Mouse (Mus musculus) c-Kit-negative CD71-positive TER-119-positive erythroid progenitor cells, embryonic 14.5 days (primary cell): ENCODE data around the gene 4930442H23Rik.
"Not testable (repeated sequence)": the region's sequence is repeated elsewhere in the genome, so short reads cannot be mapped to it uniquely, and the experiment has no call there.

Experiments
- DNase-seq: peaks from one replicate; pipeline ENCODE4 v3.0.0-alpha.2; 2013; ENCODE audit warnings: low read depth, low spot score

The 4930442H23Rik gene

DNA sequence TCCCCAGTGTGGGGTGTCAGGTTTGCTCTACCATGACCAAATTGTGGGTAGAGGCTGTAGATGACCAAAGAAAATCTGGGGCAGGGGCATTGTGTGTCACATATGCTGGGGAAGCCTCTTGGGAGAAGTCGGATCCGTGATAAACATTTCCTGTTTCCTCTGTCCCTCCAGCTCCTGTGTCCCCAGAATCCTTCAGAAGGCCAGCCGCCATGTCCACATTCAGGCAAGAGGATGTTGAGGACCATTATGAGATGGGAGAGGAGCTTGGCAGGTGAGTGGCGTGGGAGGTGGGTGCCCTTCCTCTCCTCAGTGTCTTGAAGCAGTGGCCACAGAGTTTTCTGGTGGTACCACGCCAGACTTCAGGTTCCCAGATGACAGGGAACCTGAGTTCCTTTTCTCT, at the start of gene 4930442H23Rik:
Gene 4930442H23Rik (minus strand): TSS at position 45 of the 400 bp plus-strand sequence.
- no peak for DNase-seq

DNA sequence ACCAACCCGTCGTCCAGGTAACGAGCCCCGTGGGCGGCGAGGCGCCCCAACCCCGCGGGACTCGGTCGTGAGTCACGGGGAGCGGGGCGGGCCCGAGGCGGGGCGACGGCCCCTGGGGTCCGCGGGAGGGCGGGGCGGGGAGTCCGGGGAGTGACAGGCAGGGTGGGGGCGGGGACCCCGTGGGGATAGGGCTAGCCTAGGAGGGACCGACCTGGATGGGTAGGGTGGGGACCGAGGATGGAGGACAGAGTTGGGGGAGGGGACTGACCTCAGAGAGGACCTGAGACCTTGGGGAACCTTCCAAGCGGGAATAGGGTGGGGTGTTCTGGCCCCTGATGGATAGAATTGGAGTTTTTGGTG, 49.6 kb upstream of the 4930442H23Rik start:
- DNase-seq: no peak

DNA sequence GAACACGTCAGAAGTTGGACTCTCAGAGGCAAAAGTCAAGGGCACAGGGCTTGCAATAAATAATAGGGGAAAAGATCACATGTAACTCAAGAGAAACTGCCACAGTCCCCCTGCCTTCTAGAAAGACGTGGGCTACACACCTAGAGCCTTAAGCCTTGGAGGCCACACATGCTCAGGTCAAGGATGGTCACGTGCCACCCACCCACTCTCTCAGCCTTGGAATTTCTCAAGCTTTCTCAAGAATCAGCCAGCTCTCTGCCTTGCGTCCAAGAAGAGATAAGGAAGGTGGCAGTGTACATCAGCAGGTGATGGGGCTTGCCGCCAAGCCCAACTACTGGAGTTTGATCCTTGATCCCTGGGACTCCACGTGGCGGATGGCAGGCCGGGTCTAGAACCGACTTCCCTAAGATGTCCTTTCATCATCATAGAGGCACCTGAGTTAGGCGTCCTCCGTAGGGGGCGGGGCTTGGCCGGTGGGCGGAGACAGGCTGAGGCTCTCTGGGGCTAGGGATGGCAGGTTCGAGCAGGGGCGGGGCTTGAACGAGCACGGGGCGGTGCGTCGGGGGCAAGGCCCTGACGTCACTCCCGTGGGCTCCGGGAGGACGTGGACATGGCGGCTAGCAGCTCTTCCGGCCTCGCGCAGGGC, 49.1 kb upstream of the 4930442H23Rik start, which contains the start of gene Zfr2:
Gene Zfr2 (plus strand): TSS at position 576 of the 646 bp plus-strand sequence.
- peak; percentile 54 for DNase-seq

DNA sequence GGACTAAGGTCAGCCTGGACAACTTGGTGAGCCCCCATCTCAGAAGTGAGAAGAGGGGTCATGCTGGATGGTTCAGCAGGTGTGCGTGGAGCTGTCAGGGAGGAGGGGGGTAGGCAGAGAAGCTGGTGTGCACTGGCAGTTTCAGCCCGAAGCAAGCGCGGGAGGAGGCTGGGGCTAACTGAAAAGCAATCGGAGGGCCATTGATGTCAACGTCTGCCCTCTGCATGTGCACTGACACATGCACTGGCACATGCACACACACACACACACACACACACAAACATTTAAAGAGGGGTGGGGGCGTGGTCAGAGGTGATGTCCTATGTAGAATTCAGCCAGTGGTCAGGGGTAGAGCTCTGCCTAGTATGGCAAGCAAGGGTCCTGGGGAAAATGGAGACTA, 47.8 kb upstream of the 4930442H23Rik start:
- DNase-seq: no peak

DNA sequence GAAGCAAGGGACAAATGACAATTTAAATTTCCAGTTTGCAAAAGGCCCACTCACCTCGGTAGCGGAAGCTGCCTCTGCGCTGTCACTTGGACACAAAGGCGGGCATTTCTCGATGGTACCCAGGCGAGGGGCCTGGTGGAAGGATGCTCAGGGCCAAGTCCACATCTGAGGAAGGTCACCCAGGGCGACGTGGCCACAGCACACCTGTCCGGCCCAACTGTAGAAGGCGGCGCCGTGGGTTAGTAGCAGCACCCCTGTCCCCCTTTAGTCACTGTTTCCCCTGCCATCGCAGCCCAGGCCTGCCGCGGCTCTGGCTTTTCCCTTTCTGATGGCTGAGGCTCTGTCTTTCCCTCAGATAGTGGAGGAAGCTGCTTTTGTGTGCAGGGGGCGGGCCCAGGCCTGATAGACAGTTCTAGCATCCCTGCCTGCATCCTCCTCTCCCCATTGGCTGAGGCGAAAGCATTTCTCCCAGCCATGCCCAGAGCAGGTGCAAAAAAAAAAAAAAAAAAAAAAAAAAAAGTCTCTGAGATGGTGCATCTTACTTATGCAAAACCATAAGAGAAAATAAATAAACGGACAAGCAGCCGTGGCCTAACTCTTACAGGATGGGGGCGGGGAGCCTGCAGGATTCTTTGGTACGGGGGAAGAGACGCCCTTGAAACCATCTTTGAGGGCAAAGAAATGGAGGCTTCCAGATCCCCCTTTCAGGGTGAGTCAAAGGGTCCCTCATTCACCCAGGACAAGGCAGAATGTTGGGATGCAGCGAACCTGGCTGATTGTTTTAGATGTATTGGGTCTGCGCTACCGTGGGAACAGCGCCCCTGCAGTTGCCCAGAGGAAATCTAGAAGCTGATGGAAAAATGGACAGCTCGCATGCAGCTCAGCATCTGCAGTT, 47.0 kb upstream of the 4930442H23Rik start, which contains the start of gene Atcay:
Gene Atcay (minus strand): TSS at position 396 of the 895 bp plus-strand sequence.
- no peak for DNase-seq

DNA sequence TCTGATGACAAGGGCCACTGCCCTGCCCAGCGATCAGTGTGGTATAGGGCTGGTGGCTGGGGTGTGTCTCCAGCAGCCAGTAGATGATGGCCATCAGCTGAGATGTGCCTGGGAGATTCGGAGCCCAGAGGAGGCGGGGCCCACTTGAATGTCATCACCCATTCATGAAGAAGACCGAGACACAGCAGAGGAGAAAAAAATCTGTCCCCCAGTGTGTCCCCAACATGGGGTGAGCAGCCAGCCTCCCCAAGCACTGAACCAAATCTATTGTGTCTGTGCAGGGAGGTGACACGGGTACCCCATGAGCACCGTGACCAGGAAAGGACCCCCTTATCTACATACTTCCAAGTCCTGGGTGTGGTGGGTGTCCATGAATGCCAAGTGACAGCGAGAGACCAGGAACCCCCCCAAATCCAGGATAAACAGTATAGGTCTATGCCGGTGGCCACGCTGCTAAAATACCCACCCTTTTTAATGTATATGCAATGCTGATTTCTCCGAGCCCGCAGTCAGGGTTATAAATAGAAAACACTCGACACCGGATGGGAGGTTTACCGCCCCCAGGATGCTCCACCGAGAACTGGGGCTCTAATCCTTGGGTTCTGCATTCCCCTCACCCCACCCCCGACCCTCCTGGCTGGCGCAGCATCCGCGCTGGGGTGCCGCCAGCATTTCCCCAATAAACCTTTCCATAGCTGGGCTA, 46.2 kb upstream of the 4930442H23Rik start:
- no peak for DNase-seq

DNA sequence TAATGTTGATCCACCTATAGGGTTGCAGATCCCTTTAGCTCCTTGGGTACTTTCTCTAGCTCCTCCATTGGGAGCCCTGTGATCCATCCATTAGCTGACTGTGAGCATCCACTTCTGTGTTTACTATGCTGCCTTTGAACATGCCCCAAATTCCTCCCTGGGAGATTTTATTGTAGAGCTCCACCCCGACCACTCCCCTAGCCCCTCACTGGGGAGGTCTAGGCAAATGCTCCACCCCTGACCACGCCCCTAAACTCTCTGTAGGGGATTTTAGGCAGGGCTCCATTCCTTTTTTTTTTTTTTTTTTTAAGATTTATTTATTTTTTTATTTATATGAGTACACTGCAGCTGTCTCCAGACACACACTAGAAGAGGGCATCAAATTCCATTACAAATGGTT, 40.1 kb upstream of the 4930442H23Rik start:
- not testable (repeated sequence) for DNase-seq

DNA sequence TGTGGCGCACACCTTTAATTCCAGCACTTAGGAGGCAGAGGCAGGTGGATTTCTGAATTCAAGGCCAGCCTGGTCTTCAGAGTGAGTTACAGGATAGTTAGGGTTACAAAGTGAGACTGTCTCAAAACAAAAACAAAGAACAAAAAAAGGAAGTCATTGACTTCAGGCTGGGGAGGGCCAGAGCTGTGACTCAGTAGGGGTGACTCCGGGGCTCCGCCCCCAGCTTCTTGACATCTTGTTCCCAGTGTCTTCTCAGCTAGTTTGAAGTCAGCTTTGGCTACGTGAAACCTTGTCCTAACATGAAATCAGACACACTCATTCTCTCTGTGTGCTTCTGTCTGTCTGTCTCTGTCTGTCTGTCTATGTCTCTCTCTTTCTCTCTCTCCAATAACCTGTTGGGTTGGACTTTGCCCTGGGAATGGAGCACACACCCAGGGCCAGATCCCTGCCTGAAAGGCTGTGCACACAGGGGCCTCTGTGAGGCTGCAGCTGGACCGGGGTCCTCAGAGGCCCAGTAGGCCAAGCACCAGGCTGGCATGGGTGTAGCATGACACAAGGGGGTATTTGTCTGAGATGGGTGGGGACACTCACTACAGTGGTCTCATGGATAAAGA, 37.9 kb upstream of the 4930442H23Rik start:
- no peak for DNase-seq

DNA sequence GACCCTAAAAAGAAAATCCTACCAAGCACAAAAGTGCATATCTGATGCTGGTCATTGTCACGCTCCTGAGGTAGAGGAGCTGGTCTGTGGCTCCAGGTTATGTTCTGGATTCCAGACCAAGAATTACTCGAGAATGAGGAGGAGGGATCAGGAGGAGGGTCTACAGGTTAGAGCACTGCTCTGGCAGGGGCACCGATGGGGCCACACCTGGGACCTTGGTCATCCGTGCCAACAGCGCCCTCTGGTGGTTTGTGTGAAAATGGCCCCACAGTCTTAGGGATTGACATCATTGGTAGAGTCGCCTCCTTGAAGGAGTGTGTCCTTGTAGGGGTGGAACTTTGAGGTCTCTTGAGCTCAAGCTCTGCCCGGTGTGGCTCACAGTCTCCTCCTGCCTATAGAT, 34.3 kb upstream of the 4930442H23Rik start:
- peak; percentile 47 for DNase-seq

DNA sequence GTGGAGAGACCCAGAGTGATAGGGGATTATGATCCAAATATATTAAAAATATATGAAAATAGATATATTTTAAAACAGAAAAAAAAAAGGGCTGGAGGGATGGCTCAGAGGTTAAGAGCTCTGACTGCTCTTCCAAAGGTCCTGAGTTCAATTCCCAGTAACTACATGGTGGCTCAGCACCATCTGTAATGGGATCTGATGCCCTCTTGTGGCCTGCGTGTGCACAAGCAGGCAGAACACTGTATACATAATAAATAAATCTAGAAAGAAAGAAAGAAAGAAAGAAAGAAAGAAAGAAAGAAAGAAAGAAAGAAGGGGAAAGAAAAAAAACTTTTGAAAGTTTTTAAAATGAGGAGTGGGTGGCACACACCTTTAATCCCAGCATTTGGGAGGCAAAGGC, 33.6 kb upstream of the 4930442H23Rik start:
- not testable (repeated sequence) for DNase-seq

DNA sequence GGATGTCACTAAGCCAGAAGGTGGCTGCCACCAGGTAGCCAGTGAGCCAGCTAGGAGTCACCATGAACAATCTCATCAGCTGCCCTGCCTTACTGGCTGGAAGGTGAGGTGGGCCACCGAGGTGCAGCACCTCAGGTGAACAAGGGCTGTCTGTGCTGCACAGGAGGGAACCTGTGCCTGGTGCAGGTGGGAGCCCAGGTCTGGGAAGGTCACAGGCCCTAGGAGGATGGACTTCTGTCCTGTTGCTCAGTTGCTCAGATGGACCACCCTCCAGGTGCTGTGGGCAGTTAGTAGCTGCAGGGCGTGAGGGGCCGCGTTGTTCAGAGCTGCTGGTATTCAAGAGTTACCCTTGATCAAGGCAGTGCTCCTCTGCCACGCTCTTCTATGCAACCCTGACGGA, 33.2 kb upstream of the 4930442H23Rik start:
- no peak for DNase-seq

DNA sequence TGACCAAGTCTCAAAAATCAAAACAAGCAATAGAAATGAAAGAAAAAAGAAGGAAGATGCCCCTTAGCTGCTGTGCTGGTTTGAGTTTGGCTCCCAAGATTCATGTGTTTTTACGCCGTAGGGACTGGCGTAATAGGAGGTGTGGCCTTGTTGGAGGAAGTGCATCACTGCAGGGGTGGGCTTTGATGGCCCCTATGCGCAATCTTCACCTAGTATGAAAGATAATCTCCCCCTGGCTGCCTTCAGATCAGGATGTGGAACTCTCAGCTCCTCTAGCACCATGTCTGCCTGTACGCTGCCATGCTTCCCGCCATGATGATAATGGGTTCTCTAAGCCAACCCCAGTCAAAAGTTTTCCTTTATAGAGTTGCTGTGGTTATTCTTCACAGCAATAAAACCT, 32.6 kb upstream of the 4930442H23Rik start:
- no peak for DNase-seq

DNA sequence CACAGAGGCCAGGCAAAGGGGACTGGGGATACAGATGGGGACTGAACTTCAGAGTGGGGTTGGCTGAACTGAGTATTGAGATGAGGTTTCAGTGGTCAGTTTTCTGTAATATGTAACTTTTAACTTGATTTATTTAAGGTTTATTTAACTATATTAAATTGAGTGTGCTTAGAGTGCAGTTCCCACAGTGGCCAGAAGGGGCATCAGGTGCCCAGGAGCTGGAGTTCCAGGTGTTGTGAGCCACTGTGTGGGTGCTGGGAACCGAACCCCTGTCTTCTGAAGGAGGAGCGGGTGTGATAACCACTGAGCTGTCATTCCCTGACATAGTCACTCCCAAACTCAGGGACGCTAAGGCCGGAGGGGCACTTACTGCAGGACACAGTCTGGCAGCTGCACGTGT, 26.5 kb upstream of the 4930442H23Rik start:
- DNase-seq: no peak

DNA sequence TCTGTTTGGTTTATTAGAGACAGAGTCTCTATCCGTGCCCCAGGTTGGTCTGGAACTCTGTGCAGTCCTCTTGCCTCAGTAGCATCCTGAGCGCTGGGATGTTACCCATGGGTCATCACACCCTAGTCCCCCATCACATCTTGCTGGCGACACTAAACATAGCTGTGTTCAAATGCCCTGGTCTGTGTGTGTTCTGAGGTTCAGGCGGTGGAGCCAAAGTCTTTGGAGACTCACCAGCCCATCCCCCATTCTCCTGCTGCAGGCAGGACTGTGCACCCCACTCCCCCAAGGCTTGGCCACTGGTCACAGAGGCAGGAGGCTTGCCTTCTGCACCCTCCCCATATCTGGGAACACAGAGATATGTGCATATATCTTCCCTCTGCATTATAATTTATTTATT, 20.5 kb upstream of the 4930442H23Rik start:
- DNase-seq: no peak

DNA sequence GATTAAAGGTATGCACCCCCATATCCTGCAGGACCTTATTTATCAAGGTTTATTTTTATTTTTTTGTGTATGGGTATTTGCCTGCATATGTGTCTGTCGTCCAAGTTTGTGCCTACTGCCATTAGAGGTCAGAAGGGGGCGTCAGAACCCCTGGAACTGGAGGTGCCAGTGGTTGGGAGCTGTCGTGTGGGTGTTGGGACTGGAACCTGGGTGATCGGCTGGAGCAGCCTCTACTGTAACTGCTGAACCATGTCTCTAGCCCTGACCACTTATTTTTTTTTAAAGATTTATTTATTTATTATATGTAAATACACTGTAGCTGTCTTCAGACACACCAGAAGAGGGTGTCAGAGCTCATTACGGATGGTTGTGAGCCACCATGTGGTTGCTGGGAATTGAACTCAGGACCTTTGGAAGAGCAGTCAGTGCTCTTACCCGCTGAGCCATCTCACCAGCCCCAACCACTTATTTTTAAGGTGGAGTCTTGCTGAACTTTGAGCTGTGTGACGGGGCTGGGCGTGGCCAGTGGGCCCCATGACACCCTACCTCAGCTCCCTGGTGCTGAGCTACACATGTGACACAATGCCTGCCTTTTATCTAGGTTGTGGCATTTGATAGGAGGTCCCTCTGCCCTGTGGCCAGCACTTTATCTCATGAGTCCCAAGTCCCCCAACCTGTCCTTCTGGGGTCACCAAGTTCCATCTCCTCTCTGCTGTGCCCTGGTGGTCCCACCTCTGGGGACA, 19.5 kb upstream of the 4930442H23Rik start:
- DNase-seq: no peak

DNA sequence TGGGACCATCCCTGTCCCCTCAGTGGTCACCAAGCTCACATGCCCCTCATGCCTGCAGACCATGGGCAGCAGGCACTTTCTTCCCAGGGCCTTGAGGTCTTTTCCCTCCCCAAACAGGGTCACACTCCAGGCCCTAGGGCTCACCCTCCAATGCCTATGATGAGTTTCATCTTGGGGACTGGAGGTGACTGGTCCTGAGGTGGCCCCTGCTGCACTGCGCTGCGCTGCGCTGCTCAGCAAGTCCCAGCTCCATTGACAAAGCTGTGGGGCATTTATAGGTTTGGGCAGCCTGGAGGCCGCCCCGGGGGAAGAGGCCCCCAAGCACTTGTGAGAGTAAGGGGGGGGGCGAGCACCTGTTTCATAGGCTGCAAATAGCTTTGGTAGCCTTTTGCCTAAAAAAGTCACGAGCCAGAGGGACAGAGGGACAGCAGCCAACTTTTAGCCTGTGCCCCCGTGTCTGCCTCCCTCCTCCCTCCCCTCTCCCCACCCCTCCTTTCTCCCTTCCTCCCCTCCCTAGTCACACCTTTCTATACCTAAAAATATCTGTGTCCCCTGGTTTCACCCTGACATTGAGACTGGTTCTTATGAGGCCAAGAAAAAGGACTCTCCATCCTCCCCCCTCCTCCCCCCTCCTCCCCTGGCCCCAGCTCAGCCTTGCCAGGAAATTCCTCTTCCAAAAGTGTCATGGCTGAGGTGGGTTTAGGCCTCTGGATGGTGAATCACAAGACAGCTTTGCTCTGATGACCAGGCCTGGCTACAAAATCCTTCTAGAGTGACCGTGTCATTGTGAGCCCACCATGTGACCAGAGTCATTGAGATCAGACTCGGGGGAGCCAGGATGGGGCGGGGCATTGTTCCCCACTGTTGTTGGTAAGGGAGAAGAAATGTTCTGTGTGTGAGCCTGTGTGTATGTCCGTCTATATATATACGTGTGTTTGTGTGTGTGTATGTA, 18.4 kb upstream of the 4930442H23Rik start, which contains the start of gene Nmrk2:
Gene Nmrk2 (minus strand): TSS at position 245 of the 952 bp plus-strand sequence.
- no peak for DNase-seq

DNA sequence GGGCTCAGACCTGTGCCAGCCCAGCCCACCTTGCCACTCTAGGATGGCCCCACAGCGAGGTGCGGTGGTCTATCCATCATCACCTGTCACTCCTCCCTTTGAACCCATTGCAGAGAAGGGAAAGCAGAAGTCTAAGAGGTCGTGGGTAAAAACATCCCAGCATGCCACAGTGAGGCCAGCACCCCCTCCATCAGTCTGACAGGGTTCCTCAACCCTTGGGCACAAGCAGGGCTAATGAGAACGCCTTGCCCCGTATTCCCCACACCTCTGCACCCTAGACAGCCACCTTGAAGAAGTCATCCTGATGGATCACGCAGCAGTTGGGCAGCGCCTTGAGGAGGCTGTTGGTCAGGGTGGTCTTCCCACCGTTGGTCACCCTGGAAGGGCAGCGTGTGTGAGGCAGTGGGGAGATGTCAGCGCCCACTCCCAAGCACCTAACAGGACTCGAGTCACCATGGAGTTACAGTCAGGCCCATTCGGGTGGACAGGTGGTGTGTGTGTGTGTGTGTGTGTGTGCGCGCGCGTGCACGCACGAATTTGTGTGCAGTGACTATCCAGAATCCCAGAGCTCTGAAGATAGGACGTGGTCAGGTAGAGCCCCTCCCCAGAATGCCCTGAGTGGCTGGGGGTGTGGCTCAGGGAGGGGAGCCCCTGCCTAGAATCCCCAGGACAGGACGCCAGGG, 17.1 kb upstream of the 4930442H23Rik start:
- no peak for DNase-seq

DNA sequence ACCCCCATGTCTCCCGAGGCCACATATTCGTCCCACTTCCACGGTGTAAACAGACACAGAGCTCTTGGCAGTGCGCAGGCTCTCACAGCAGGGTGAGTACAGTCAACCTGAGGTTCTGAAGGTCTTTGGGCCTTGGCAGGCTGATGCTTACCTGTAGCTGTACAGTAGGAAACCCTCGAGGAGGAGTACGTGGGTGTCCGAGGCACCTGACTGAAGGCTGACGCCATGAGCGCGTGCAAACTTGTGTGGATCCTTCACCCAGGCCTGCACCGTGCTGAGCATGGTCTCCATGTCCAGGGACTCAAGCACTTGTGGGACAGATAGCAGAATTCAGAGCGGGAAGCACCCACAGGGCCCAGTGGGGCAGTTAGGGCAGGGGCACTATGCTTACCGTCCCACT, 16.5 kb upstream of the 4930442H23Rik start:
- DNase-seq: no peak

DNA sequence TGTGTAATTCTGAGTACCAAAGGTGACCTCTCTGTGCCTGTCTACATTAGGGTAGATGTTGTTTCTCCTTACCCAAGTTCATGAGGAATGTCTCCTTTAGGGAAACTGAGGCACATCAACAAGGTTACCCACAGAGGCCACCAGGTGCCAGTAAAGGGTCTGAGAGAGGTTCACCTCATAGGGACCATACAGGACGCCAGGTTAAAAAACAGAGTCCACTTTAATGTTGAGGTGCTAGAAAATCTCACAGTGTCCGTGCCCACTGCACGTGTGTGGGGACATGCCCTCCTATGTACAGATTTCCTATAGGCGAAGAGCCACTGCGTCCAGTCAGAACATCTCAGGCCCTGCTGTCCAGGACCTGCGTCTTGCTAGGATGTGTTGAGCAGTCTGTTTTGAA, 15.3 kb upstream of the 4930442H23Rik start:
- no peak for DNase-seq
